Mouse (Mus musculus) C2C12 (cell line): ENCODE data around the gene Wwox.

ENCODE experiments used
- CTCF ChIP-seq: IDR thresholded peaks from one replicate; pipeline ENCODE4 v1.5.1; 2011; ENCODE audit not compliant: control insufficient read depth, insufficient read depth, insufficient read length
- FOSL1 ChIP-seq: IDR thresholded peaks from one replicate; pipeline ENCODE4 v1.8.0; 2011; ENCODE audit warnings: mild to moderate bottlenecking, low read length; ENCODE audit not compliant: poor library complexity, insufficient read depth, severe bottlenecking
- MAX ChIP-seq: IDR thresholded peaks from one replicate; pipeline ENCODE4 v1.6.1; 2011; ENCODE audit warnings: mild to moderate bottlenecking, control low read depth
- USF1 ChIP-seq: IDR thresholded peaks from one replicate; pipeline ENCODE4 v1.6.1; 2011; ENCODE audit warnings: low read depth, mild to moderate bottlenecking, control low read depth, moderate library complexity

DNA sequence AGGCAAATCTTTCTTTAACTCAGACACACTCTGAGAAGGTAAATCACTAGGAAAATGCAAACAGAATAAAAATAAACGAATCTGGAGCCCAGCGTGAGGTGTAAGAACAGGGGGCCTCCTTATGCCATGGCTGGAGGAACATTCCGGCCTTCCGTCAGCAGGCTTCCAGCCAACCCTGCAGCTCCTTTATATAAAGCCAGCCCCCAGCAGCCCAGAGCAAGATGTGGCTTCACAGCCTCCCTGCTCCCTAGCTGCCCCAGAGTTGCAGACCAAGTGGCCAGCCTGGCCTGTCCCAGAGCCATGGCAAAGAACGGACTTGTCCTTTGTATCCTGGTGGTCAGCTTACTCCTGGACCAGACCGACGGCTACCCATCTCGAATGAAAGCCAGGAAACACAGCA lies 21.7 kb upstream of the Wwox start, which contains the start of gene Clec3a:
- TF ChIP-seq USF1 (no peak), CTCF (no peak), MAX (no peak), FOSL1 (no peak)
